Mouse (Mus musculus) bone marrow macrophage, adult 2 months (primary cell): Measurements from ENCODE around the gene Tssk6.

ENCODE experiments used
- CTCF ChIP-seq: IDR thresholded peaks from 2 replicates; pipeline ENCODE4 v1.5.1; 2012; ENCODE audit warnings: low read depth, mild to moderate bottlenecking, low read length, moderate library complexity
- POLR2A ChIP-seq: IDR thresholded peaks from 2 replicates; pipeline ENCODE4 v1.6.1; 2012; ENCODE audit warnings: mild to moderate bottlenecking, low read depth, low read length, borderline replicate concordance

DNA sequence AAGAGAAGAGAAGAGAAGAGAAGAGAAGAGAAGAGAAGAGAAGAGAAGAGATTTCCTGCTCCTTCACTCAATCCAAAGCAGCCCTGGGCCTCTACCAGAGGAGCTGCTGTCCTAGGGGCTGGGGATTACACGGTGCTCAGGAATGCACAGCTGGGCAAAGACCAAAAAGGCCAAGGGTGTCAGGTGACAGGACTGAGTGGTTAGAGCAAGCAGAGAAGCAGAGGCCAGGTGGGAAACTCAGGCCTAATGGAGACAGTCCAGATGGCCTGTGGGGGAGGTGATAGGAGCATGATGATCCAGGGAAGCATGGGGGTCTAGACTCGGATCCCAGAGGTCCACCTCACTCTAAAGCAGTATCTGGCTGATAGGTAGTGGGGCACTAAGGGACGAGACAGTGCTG is 37.6 kb downstream of the Tssk6 start:
- TF ChIP-seq CTCF = no peak
- TF ChIP-seq POLR2A = no peak
